Mouse (Mus musculus): ENCODE data around the gene Sertad1. TPM values are rescaled to one million over a fixed set of nuclear protein-coding genes. Genes with fewer than 3 reads are reported as not detected.

Sertad1 gene
- 53.6 and 59.8 TPM in 2 replicates for polyA plus RNA-seq (2015; fragmentation: Nextera tagmentation; extraction: Ambion mirVana)

GRCm38 (mm10) chr7:27486770-27487697, at the start of gene Sertad1:
TSS of gene Sertad1 (plus strand) at chr7:27486910.

GRCm38 (mm10) chr7:27447419-27448286, 39.1 kb upstream of the Sertad1 start, which contains the start of the genes Sptbn4 and Blvrb:
TSS of gene Sptbn4 (minus strand) at chr7:27447686.
TSS of gene Blvrb (plus strand) at chr7:27447978.

GRCm38 (mm10) chr7:27473156-27473834, 13.4 kb upstream of the Sertad1 start, which contains the start of gene Sertad3:
TSS of gene Sertad3 (plus strand) at chr7:27473768.

GRCm38 (mm10) chr7:27499036-27499435, 12.3 kb downstream of the Sertad1 start, which contains the start of gene Prx:
TSS of gene Prx (plus strand) at chr7:27499324.

GRCm38 (mm10) chr7:27522967-27523366, 36.3 kb downstream of the Sertad1 start, which contains the start of gene Hipk4:
TSS of gene Hipk4 (plus strand) at chr7:27523267.

Other genes with a start within 250 kb of the Sertad1 start
- gene Numbl, start 228.5 kb upstream of the Sertad1 start, polyA plus RNA-seq (2015; fragmentation: Nextera tagmentation; extraction: Ambion mirVana), result 21.1 and 22.5 TPM in 2 replicates
- gene Ltbp4, start 149.2 kb upstream of the Sertad1 start, polyA plus RNA-seq (2015; fragmentation: Nextera tagmentation; extraction: Ambion mirVana), result 100 and 115 TPM in 2 replicates
- 26.1 and 28.3 TPM in 2 replicates for gene Shkbp1, start 130.9 kb upstream of the Sertad1 start, polyA plus RNA-seq (2015; fragmentation: Nextera tagmentation; extraction: Ambion mirVana)
- gene Gm20479, start 129.5 kb upstream of the Sertad1 start, polyA plus RNA-seq (2015; fragmentation: Nextera tagmentation; extraction: Ambion mirVana), result 0.51 and 1.5 TPM in 2 replicates
- gene Sptbn4, start 39.2 kb upstream of the Sertad1 start, polyA plus RNA-seq (2015; fragmentation: Nextera tagmentation; extraction: Ambion mirVana), result 0.37 and 0.46 TPM in 2 replicates
- 50.0 and 67.3 TPM in 2 replicates for gene Blvrb, start 38.9 kb upstream of the Sertad1 start, polyA plus RNA-seq (2015; fragmentation: Nextera tagmentation; extraction: Ambion mirVana)
- gene Sertad3, start 13.1 kb upstream of the Sertad1 start, polyA plus RNA-seq (2015; fragmentation: Nextera tagmentation; extraction: Ambion mirVana), result 19.5 and 22.0 TPM in 2 replicates
- gene Prx, start 12.4 kb downstream of the Sertad1 start, polyA plus RNA-seq (2015; fragmentation: Nextera tagmentation; extraction: Ambion mirVana), result 4.2 and 5.3 TPM in 2 replicates
- gene Hipk4, start 36.4 kb downstream of the Sertad1 start, polyA plus RNA-seq (2015; fragmentation: Nextera tagmentation; extraction: Ambion mirVana), result 0.75 and 0.76 TPM in 2 replicates
- 61.5 and 71.4 TPM in 2 replicates for gene Pld3, start 66.3 kb downstream of the Sertad1 start, polyA plus RNA-seq (2015; fragmentation: Nextera tagmentation; extraction: Ambion mirVana)
- 10.5 and 11.2 TPM in 2 replicates for gene 2310022A10Rik, start 66.3 kb downstream of the Sertad1 start, polyA plus RNA-seq (2015; fragmentation: Nextera tagmentation; extraction: Ambion mirVana)
- 53.6 and 57.1 TPM in 2 replicates for gene Akt2, start 104.6 kb downstream of the Sertad1 start, polyA plus RNA-seq (2015; fragmentation: Nextera tagmentation; extraction: Ambion mirVana)
- gene Ttc9b, start 167.0 kb downstream of the Sertad1 start, polyA plus RNA-seq (2015; fragmentation: Nextera tagmentation; extraction: Ambion mirVana), result 0.19 TPM in 1 of 2 replicates, not detected in the other
- 5.2 and 6.4 TPM in 2 replicates for gene Map3k10, start 187.7 kb downstream of the Sertad1 start, polyA plus RNA-seq (2015; fragmentation: Nextera tagmentation; extraction: Ambion mirVana)
- 2.1 and 3.1 TPM in 2 replicates for gene Zfp607b, start 202.4 kb downstream of the Sertad1 start, polyA plus RNA-seq (2015; fragmentation: Nextera tagmentation; extraction: Ambion mirVana)
- 7.8 and 9.7 TPM in 2 replicates for gene Zfp60, start 244.5 kb downstream of the Sertad1 start, polyA plus RNA-seq (2015; fragmentation: Nextera tagmentation; extraction: Ambion mirVana)